Mouse (Mus musculus) ZHBTc4 (cell line): Measurements from ENCODE around the gene Zbtb45.

Source experiments
- DNase-seq: peaks from one replicate; pipeline ENCODE4 v3.0.0-alpha.2; 2011; ENCODE audit warnings: low read depth, low spot score

Gene Zbtb45

DNA sequence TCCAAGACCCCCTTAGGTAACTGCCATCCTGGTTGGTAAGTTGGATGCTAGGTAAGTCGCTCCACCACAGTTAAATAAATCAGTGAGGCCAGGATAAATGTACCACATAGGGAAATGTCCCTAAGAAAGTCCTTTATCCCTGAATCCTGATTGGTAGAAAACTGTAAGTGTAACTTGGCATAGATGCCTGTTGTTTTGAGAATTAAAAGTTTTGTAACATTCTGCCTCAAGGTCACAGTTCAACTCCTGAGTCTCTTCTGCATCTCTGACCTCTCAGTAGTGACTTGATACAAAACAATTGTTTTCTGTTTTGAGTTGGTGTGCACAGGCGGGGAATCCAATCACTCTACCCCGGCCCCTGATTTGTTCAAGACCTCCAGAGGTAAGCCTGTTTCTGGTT, 11.0 kb downstream of the Zbtb45 start, which contains the start of gene Trim28:
Gene Trim28, plus strand, starts transcription at position 264 of the 400 bp plus-strand sequence.
- DNase-seq: no peak

- DNase-seq: no peak
Observed at GRCm38 (mm10) chr7:12998053-12998452, 11.8 kb downstream of the Zbtb45 start, which contains the start of gene Slc27a5. Gene Slc27a5 (minus strand): TSS chr7:12998192.

DNA sequence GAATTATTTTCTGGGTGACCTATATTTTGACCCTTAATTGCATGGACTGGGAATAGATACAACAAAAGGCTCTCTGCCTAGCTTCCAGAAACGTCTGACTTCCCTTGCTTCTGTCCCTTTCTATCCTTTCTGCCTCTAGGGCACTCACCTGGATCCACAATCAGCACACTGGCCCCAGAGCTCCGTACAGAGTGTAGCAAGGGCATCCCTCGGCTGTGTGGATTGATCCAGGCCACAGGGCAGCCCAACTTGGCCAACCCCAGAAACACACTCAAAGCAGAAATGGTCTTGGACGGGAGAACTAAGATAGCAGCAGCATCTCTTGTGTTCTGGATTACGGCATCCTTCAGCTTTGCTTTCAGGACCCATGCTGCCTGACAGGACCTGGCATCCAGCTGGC, 12.6 kb downstream of the Zbtb45 start:
- no peak for DNase-seq

GRCm38 (mm10) chr7:12995862-12996261, 14.0 kb downstream of the Zbtb45 start:
- no peak for DNase-seq

DNA sequence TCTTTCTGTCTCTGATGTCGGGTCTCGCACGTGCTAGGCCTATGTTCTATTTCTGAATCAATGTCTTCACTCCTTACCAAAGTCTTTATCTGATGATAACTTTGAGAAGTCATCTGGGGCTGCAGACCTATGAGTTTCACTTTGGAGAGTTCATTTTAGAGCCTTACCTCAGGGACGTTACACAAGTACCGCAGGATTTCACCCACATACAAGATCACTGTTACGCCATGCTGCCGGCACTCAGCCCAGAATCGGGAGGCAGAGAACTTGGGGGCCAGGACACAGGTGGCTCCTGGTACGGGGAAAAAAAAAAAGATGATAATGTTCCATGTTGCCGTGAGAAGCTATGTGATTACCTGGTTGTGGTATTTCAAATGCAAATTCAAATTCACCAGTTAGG, 16.7 kb downstream of the Zbtb45 start:
- no peak for DNase-seq

DNA sequence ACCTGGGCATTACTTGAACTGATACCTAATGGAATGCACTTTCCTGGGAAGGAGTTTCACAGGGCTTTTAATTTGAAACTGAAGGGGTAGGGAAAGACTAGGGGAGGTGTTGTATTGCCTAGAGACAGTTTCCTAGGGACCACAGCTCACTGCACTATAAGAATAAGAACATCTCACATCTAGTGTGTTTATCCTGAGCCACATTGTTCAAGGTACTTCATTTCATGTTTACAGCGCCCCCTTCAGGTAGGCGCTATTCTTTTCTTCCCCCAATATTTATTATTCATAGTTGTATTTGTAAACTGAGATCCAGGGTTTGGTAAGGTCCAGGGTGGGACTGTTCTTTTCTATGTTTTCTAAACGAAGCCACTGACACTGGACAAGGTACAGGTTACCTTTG, 17.6 kb downstream of the Zbtb45 start:
- DNase-seq: peak; percentile 78

- no peak for DNase-seq
Observed at GRCm38 (mm10) chr7:12987409-12988189, 22.2 kb downstream of the Zbtb45 start.

GRCm38 (mm10) chr7:12986906-12987305, 22.9 kb downstream of the Zbtb45 start:
- DNase-seq: peak; percentile 76

DNA sequence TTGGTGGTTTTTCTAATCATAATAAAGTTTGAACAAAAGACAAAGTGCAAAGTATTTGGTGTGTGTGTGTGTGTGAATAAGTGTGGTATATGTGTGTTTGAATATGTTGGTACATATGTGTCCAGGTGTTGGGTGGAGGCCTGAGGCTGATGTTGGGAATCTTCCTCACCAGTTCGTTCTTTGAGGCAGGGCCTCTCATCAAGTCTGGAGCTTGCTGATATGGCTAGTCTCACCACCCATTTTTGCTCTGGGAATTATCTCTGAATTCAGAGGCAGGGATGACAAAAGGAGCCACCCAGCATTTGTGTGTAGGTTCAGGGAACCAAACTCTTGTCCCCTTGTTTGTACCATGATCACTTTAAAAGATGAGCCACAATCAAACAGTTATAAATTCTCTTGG, 24.1 kb downstream of the Zbtb45 start:
- no peak for DNase-seq

GRCm38 (mm10) chr7:12980291-12980690, 29.5 kb downstream of the Zbtb45 start:
- peak; percentile 56 for DNase-seq

DNA sequence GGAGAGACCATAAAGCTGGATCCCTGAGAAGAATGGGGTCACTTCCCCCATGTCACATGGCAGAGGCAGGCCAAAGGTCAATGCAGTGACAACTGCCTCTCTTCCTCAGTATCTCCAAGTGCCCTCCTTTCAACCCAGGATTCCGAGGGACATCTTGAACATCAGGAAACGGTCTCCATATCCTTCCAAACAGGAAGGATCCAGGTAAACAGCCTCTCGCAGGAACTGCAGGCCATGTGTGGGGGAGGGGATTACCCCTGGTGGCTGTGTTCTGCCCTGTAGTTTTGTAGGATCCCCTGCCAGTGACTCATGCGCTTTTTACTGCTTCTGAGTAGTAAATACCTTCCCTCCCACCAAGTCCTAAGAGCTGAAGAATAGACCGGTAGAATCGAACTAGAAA, 30.1 kb downstream of the Zbtb45 start:
- peak; percentile 64 for DNase-seq

DNA sequence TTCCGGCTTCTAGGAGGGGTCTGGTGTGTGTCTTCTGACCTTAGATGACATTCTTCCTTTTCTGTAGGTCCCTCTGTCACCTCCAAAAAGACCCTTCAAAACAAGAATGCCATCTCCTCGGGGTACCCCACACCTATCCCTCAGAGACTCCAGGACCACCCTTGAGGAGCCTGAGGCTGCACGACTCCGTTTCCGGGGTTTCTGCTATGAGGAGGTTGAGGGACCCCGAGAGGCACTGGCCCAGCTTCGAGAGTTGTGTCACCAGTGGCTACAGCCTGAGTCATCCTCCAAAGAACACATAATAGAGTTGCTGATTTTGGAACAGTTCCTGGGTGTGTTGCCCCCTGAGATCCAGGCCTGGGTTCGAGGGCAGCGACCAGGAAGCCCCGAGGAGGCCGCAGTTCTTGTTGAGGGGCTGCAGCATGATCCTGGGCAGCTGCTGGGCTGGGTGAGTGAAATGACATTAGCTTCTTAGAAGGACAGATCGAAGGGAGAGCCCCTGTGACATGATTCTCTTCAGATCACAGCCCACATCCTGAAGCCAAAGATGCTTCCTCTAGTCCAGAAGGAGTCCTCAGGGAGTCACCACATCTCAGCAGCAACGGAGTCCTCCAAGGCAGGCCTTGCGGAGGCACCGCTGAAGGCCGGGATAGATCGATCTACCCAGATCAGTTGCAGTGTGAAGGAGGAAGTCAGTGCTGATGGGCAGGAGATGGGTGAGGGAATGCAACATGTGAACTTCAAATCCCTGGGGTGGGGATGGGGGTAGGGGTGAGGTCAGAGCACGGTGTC, 30.7 kb downstream of the Zbtb45 start:
- DNase-seq: no peak

- peak; percentile 99 for DNase-seq
Observed at GRCm38 (mm10) chr7:12977682-12978389, 32.0 kb downstream of the Zbtb45 start, which contains the start of gene Zfp446. Gene Zfp446 (plus strand): TSS chr7:12977848.

DNA sequence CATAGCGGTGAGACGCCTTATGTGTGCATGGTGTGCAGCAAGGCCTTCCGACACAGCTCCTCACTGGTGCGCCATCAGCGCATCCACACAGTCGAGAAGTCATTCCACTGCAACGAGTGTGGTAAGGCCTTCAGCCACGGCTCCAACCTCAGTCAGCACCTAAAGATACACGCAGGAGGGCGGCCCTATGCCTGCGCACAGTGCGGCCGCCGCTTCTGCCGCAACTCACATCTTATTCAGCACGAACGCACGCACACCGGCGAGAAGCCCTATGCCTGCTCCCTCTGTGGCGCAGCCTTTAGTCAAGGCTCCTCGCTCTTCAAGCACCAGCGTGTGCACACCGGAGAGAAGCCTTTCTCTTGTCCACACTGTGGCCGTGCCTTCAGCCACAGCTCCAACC, 38.9 kb downstream of the Zbtb45 start:
- DNase-seq: peak; percentile 63

DNA sequence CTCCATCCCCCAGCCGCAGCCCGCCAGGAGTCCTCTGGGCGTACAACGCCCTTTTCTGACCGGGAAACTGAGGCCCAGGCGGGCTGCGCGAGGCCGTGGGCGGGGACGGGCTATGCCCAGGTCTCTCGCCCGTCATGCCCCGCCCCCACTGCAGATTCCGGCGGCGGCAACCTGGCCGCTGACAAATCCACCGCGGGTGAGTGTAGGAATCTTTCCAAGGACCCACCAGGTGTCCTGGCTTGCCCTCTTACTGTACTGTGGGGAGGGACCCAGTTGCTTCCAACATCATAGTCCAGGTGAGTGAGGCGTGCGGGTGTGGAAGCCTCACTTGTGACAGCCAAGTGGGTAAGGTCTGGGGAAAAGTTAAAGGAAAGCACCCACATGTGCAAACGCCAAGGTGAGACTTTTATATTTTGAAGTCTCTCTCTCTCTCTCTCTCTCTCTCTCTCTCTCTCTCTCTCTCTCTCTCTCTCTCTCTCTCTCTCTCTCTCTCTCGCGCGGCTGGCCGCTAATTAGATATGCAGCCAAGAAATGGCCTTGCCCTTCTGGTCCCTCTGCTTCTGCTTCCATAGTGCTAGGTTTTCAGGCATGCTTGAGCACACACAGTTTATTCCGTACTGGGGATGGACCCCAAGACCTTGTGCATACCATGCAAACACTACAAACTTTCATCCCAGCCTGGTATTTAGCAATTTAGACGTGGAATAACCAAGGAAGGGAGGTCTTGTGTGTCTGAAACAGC, 43.6 kb downstream of the Zbtb45 start:
- DNase-seq: peak; percentile 68

GRCm38 (mm10) chr7:12965678-12966091, 44.1 kb downstream of the Zbtb45 start, which contains the start of gene Zfp324:
Gene Zfp324 (plus strand): TSS chr7:12965838.
- DNase-seq: peak; percentile 94

DNA sequence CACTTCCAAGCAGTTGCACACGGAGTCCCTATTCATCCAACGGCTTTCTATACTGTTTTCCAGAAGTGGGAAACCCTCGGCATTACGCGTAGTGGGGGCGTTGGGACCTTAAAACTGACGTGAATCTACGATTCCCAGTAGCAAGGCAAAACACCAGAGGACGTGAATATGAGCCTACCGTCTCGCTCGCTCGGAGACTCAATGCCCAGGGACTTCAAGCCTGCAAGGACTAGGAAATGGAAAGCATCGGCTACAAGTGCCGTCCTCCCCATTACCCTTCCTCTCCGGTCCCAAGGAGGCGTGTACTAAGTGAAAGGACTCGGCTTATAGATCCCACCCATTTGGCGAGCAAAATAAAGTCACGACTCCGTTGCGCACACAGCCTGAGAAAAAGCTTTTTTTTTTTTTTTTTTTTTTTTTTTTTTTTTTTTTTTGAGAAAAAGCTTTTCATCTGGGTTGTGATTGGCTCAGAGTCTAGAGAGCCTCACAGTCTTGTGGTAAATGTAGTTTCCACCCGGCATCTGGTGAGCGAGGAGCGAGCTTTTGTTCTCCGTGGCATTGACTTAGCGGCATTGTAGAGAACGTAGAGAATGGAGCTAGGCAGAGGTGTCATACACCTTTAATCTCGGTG, 48.2 kb downstream of the Zbtb45 start:
- peak; percentile 89 for DNase-seq

DNA sequence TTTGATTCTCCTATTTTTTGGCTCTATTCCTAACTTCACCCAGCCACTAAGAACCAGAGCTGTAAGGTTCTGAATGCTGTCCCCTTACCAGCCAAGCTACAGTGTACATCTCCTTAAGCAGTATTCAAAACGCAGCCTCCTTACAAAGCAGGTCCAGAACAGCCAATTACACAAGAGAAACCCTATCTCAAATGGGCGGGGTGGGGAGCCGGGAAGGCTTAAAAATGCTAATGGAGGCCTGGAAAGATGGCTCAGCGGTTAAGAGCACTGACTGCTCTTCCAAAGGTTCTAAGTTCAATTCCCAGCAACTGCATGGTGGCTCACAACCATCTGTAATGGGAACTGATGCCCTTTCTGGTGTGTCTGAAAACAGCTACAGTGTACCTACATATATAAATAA, 50.1 kb downstream of the Zbtb45 start:
- DNase-seq: peak; percentile 76

GRCm38 (mm10) chr7:12958948-12959347, 50.9 kb downstream of the Zbtb45 start:
- no peak for DNase-seq

GRCm38 (mm10) chr7:12957511-12957910, 52.3 kb downstream of the Zbtb45 start:
- DNase-seq: no peak

GRCm38 (mm10) chr7:12954896-12955295, 54.9 kb downstream of the Zbtb45 start:
- no peak for DNase-seq
